Mouse (Mus musculus) thymus, postnatal 0 days (tissue): Measurements from ENCODE around the gene Carmil2. TPM values are rescaled to one million over a fixed set of nuclear protein-coding genes. Genes with fewer than 3 reads are reported as not detected.

Experiments used
- DNase-seq: peaks from one replicate; pipeline ENCODE4 v3.0.0-alpha.2; 2015; ENCODE audit warnings: low spot score
- polyA plus RNA-seq: library from polyadenylated mRNA; unstranded; fragments of >200 nt; fragmentation: Nextera tagmentation; extraction: Ambion mirVana; gene quantifications from 2 replicates; pipeline ENCODE4 v1.2.1, GENCODE M21; 2015

Carmil2 gene
- polyA plus RNA-seq, 1 experiment from 2014 or later: 63.6 TPM

GRCm38 (mm10) chr8:105695080-105695780 is 9.2 kb downstream of the Carmil2 start:
- no peak for DNase-seq

GRCm38 (mm10) chr8:105697196-105697780 is 11.2 kb downstream of the Carmil2 start:
- DNase-seq: no peak

GRCm38 (mm10) chr8:105698734-105699133 is 12.7 kb downstream of the Carmil2 start:
- no peak for DNase-seq

GRCm38 (mm10) chr8:105699488-105700215 is 13.6 kb downstream of the Carmil2 start:
- DNase-seq: no peak

- peak; percentile 63 for DNase-seq
Measured at GRCm38 (mm10) chr8:105700566-105700965, 14.5 kb downstream of the Carmil2 start.

GRCm38 (mm10) chr8:105700966-105701824 is 15.1 kb downstream of the Carmil2 start, which contains the start of the genes Acd and Pard6a:
Gene Acd, minus strand, starts transcription at chr8:105701102.
Gene Pard6a, plus strand, starts transcription at chr8:105701148.
- DNase-seq: peak; percentile 95

GRCm38 (mm10) chr8:105702001-105702401 is 15.9 kb downstream of the Carmil2 start:
- DNase-seq: no peak

- DNase-seq: no peak
Measured at GRCm38 (mm10) chr8:105702731-105703415, 16.8 kb downstream of the Carmil2 start.

GRCm38 (mm10) chr8:105704146-105704812 is 18.2 kb downstream of the Carmil2 start:
- no peak for DNase-seq

- no peak for DNase-seq
Measured at GRCm38 (mm10) chr8:105704955-105705354, 18.9 kb downstream of the Carmil2 start.

- DNase-seq: no peak
Measured at GRCm38 (mm10) chr8:105706426-105706825, 20.4 kb downstream of the Carmil2 start.

- DNase-seq: peak; percentile 92
Measured at GRCm38 (mm10) chr8:105707498-105708403, 21.7 kb downstream of the Carmil2 start, which contains the start of the genes 4933405L10Rik and Enkd1. Gene 4933405L10Rik, plus strand, starts transcription at chr8:105707655. Gene Enkd1, minus strand, starts transcription at chr8:105708210.

GRCm38 (mm10) chr8:105708675-105709074 is 22.6 kb downstream of the Carmil2 start:
- DNase-seq: no peak

- no peak for DNase-seq
Measured at GRCm38 (mm10) chr8:105709317-105709716, 23.2 kb downstream of the Carmil2 start.

GRCm38 (mm10) chr8:105712286-105712685 is 26.2 kb downstream of the Carmil2 start:
- DNase-seq: no peak

GRCm38 (mm10) chr8:105714139-105714538 is 28.1 kb downstream of the Carmil2 start:
- peak; percentile 94 for DNase-seq

- DNase-seq: no peak
Measured at GRCm38 (mm10) chr8:105715042-105715441, 29.0 kb downstream of the Carmil2 start.

- DNase-seq: no peak
Measured at GRCm38 (mm10) chr8:105716302-105716945, 30.4 kb downstream of the Carmil2 start.
